Mouse (Mus musculus) C2C12 (cell line): ENCODE measurements around the gene Kifc3.

Experiments
- CEBPB ChIP-seq: IDR thresholded peaks from one replicate; pipeline ENCODE4 v1.6.1; 2011; ENCODE audit warnings: low read depth, mild to moderate bottlenecking, control low read depth, moderate library complexity
- CTCF ChIP-seq: IDR thresholded peaks from one replicate; pipeline ENCODE4 v1.5.1; 2011; ENCODE audit not compliant: control insufficient read depth, insufficient read depth, insufficient read length
- FOSL1 ChIP-seq: IDR thresholded peaks from one replicate; pipeline ENCODE4 v1.8.0; 2011; ENCODE audit warnings: mild to moderate bottlenecking, low read length; ENCODE audit not compliant: poor library complexity, insufficient read depth, severe bottlenecking
- MAX ChIP-seq: IDR thresholded peaks from one replicate; pipeline ENCODE4 v1.6.1; 2011; ENCODE audit warnings: mild to moderate bottlenecking, control low read depth
- MYOD1 ChIP-seq: IDR thresholded peaks from one replicate; pipeline ENCODE4 v1.6.1; 2011; ENCODE audit warnings: low read depth; ENCODE audit not compliant: control insufficient read depth, insufficient read length
- MYOG ChIP-seq: IDR thresholded peaks from one replicate; pipeline ENCODE4 v1.6.1; 2011; ENCODE audit not compliant: control insufficient read depth, insufficient read length; ENCODE audit errors: extremely low read depth
- USF1 ChIP-seq: IDR thresholded peaks from one replicate; pipeline ENCODE4 v1.6.1; 2011; ENCODE audit warnings: low read depth, mild to moderate bottlenecking, control low read depth, moderate library complexity

- TF ChIP-seq CTCF (no peak), CEBPB (no peak), MYOG (no peak), MAX (no peak), MYOD1 (no peak), USF1 (no peak), FOSL1 (no peak)
Measured at GRCm38 (mm10) chr8:95247277-95247676, 44.7 kb upstream of the Kifc3 start.
